Mouse (Mus musculus) limb, embryonic 11.5 days (tissue): Measurements from ENCODE around the gene Gm38100. TPM values are rescaled to one million over a fixed set of nuclear protein-coding genes. Genes with fewer than 3 reads are reported as not detected.
A peak's percentile ranks its signal among the peaks of the same experiment; 100 is the strongest.

ENCODE experiments used
- ATAC-seq: fragments of 200-750 bp; cut with Nextera tagmentation; 2 replicates; pipeline ENCODE4 v1.8.0; 2017; ENCODE audit warnings: low read depth; ENCODE audit not compliant: insufficient number of reproducible peaks, low FRiP score, low TSS enrichment
- DNase-seq: peaks from one replicate; pipeline ENCODE4 v3.0.0-alpha.2; 2015; ENCODE audit warnings: low spot score
- H3K27ac ChIP-seq: fragments of 300-500 bp; sonication (generic); replicated peaks from 2 replicates; pipeline ENCODE4 v1.5.1; 2014; ENCODE audit warnings: low read depth, mild to moderate bottlenecking, low read length
- H3K27me3 ChIP-seq: fragments of 300-500 bp; sonication (generic); 2 replicates; pipeline ENCODE4 v1.6.1; 2014; ENCODE audit warnings: mild to moderate bottlenecking, low read length, mixed read lengths; ENCODE audit not compliant: control insufficient read depth, insufficient read depth
- H3K36me3 ChIP-seq: fragments of 300-500 bp; sonication (generic); 2 replicates; pipeline ENCODE4 v1.6.1; 2014; ENCODE audit warnings: mild to moderate bottlenecking, low read length, moderate library complexity, mixed read lengths; ENCODE audit not compliant: control insufficient read depth, insufficient read depth
- H3K4me1 ChIP-seq: fragments of 300-500 bp; sonication (generic); 2 replicates; pipeline ENCODE4 v1.6.1; 2014; ENCODE audit warnings: low read length, mixed read lengths; ENCODE audit not compliant: control insufficient read depth, insufficient read depth
- H3K4me2 ChIP-seq: fragments of 300-500 bp; sonication (generic); 2 replicates; pipeline ENCODE4 v1.6.1; 2014; ENCODE audit warnings: low read depth, mild to moderate bottlenecking, moderate library complexity; ENCODE audit not compliant: severe bottlenecking
- H3K4me3 ChIP-seq: fragments of 300-500 bp; sonication (generic); 2 replicates; pipeline ENCODE4 v1.5.1; 2014; ENCODE audit warnings: low read depth, low read length
- H3K9ac ChIP-seq: fragments of 300-500 bp; sonication (generic); 2 replicates; pipeline ENCODE4 v1.6.1; 2014; ENCODE audit warnings: mild to moderate bottlenecking, low read length
- H3K9me3 ChIP-seq: fragments of 300-500 bp; sonication (generic); 2 replicates; pipeline ENCODE4 v1.6.1; 2016; ENCODE audit warnings: low read length; ENCODE audit not compliant: control insufficient read depth
- WGBS: fragments of 180-500 bp; shearing (Covaris S2); extraction: QIAGEN DNeasy Blood & Tissue Kit; methylation state at CpG from one replicate; pipeline ENCODE4 v1.1.7; 2014; 5-methylcytosine and 5-hydroxymethylcytosine counted together
- polyA plus RNA-seq: library from polyadenylated mRNA; unstranded; fragments of >200 nt; fragmentation: Nextera tagmentation; extraction: Ambion mirVana; gene quantifications from 2 replicates; pipeline ENCODE4 v1.2.1, GENCODE M21; 2014

The Gm38100 gene
- polyA plus RNA-seq, 1 experiment from 2014 or later = not detected

GRCm38 (mm10) chr1:175912038-175912437, 8.1 kb upstream of the Gm38100 start:
- Histone ChIP-seq H3K36me3 (peaks cover 13% of the 10 kb centered on the region), H3K27me3 (no peaks in the 10 kb centered on the region)

GRCm38 (mm10) chr1:175913728-175914303, 6.3 kb upstream of the Gm38100 start:
- DNase-seq = no peak
- Histone ChIP-seq H3K27me3 (no peaks in the 10 kb centered on the region), H3K9ac (no peak overlapping the region), H3K27ac (no peak overlapping the region), H3K4me1 (no peaks in the 10 kb centered on the region), H3K9me3 (no peaks in the 10 kb centered on the region), H3K36me3 (peaks cover 5% of the 10 kb centered on the region), H3K4me2 (no peak overlapping the region), H3K4me3 (no peak overlapping the region)
- ATAC-seq = no peak
- WGBS = 85% methylated on average over 5 of the region's 5 CpGs

More at GRCm38 (mm10) chr1:175912038-175912437, 8.1 kb upstream of the Gm38100 start:
- H3K27ac ChIP-seq = no peak overlapping the region
- no peak for DNase-seq
- no peaks in the 10 kb centered on the region for H3K9me3 ChIP-seq
- 82% methylated on average over 3 of the region's 3 CpGs for WGBS
- ATAC-seq = no peak
- no peak overlapping the region for H3K4me2 ChIP-seq
- no peak overlapping the region for H3K4me3 ChIP-seq
- no peaks in the 10 kb centered on the region for H3K4me1 ChIP-seq
- H3K9ac ChIP-seq = no peak overlapping the region

GRCm38 (mm10) chr1:175921091-175921490, 962 bp downstream of the Gm38100 start:
- no peaks in the 10 kb centered on the region for H3K4me1 ChIP-seq
- no peak overlapping the region for H3K4me2 ChIP-seq
- ATAC-seq = 0 out of 2 replicates have a peak, but pooled peaks have one; percentile 24
- 91% methylated on average over 8 of the region's 8 CpGs for WGBS
- no peak overlapping the region for H3K27ac ChIP-seq
- DNase-seq = no peak
- no peaks in the 10 kb centered on the region for H3K27me3 ChIP-seq
- no peak overlapping the region for H3K9ac ChIP-seq
- no peak overlapping the region for H3K4me3 ChIP-seq
- no peaks in the 10 kb centered on the region for H3K36me3 ChIP-seq
- H3K9me3 ChIP-seq = no peaks in the 10 kb centered on the region

DNA sequence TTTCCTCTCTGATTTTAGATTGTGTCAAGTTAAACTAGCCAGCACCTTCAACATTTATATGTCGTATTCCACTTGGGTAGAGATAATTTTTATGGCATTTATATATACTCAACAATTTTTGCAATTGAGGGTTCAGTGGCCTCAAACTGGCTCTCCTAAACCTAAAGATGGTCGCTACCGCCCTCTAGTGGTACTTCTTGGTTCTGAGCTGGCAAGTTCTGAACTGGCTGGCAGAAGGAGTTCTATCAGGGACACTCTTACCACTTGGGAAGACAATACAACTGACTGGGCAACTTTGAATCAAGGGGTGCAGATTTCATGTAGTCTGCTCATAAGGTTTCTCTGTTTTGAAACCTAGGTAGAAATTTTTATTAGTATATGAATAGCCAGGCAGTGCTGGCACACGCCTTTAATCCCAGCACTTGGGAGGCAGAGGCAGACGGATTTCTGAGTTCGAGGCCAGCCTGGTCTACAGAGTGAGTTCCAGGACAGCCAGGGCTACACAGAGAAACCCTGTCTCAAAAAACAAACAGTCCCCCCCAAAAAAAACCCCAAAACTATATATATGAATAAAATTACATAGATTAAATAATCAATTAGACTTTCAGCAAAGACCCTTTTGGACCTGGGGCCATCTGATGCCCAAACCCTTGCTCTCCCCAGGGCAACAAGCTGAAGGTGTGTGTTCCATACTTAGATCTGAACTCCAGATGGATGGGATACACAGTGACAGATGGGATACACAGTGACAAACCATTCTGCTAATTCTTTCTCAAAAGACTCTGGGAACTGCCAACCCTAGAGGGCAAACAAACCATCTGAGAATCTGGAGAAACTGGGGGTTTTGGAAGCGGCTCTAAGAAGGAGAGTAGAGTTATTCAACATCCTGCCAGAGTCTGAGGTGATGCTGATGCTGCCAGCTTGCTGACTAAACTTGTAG, 4.0 kb downstream of the Gm38100 start:
- ATAC-seq = no peak

GRCm38 (mm10) chr1:175931391-175931790, 11.3 kb downstream of the Gm38100 start:
- Histone ChIP-seq H3K36me3 (no peaks in the 10 kb centered on the region), H3K4me3 (no peak overlapping the region), H3K4me2 (no peak overlapping the region), H3K9me3 (no peaks in the 10 kb centered on the region), H3K27me3 (no peaks in the 10 kb centered on the region), H3K4me1 (no peaks in the 10 kb centered on the region), H3K27ac (no peak overlapping the region), H3K9ac (no peak overlapping the region)
- DNase-seq = no peak
- 96% methylated on average over 5 of the region's 5 CpGs for WGBS
- ATAC-seq = no peak

More for the DNA sequence above, 4.0 kb downstream of the Gm38100 start:
- Histone ChIP-seq H3K4me1 (no peaks in the 10 kb centered on the region), H3K9me3 (no peaks in the 10 kb centered on the region), H3K36me3 (no peaks in the 10 kb centered on the region), H3K27me3 (no peaks in the 10 kb centered on the region), H3K27ac (no peak overlapping the region), H3K9ac (no peak overlapping the region), H3K4me3 (no peak overlapping the region), H3K4me2 (no peak overlapping the region)
- peak; percentile 87 for DNase-seq
- WGBS = 56% methylated on average over 7 of the region's 7 CpGs

GRCm38 (mm10) chr1:175936282-175936737, 16.2 kb downstream of the Gm38100 start:
- no peaks in the 10 kb centered on the region for H3K36me3 ChIP-seq
- DNase-seq (peak; percentile 79), ATAC-seq (peak; percentile 81)
- H3K27ac ChIP-seq = no peak overlapping the region
- H3K9me3 ChIP-seq = no peaks in the 10 kb centered on the region
- H3K4me2 ChIP-seq = peak overlapping the region; percentile 27; the same call in 1 of the 2 replicates
- peak overlapping the region; percentile 37; the same call in 1 of the 2 replicates for H3K9ac ChIP-seq
- no peaks in the 10 kb centered on the region for H3K27me3 ChIP-seq
- 14% methylated on average over 11 of the region's 11 CpGs for WGBS
- H3K4me1 ChIP-seq = no peaks in the 10 kb centered on the region
- H3K4me3 ChIP-seq = no peak overlapping the region

GRCm38 (mm10) chr1:175938731-175939130, 18.6 kb downstream of the Gm38100 start:
- Histone ChIP-seq H3K27ac (no peak overlapping the region), H3K9me3 (no peaks in the 10 kb centered on the region), H3K36me3 (no peaks in the 10 kb centered on the region), H3K9ac (no peak overlapping the region), H3K4me3 (no peak overlapping the region), H3K4me1 (no peaks in the 10 kb centered on the region), H3K27me3 (no peaks in the 10 kb centered on the region), H3K4me2 (no peak overlapping the region)
- no peak for ATAC-seq
- no peak for DNase-seq
- 79% methylated on average over 3 of the region's 3 CpGs for WGBS

- DNase-seq (no peak), ATAC-seq (no peak)
- 92% methylated on average over 7 of the region's 7 CpGs for WGBS
- Histone ChIP-seq H3K36me3 (no peaks in the 10 kb centered on the region), H3K4me2 (no peak overlapping the region), H3K27ac (no peak overlapping the region), H3K4me1 (no peaks in the 10 kb centered on the region), H3K9ac (no peak overlapping the region), H3K9me3 (no peaks in the 10 kb centered on the region), H3K27me3 (no peaks in the 10 kb centered on the region), H3K4me3 (no peak overlapping the region)
Measured at GRCm38 (mm10) chr1:175943168-175943567, 23.0 kb downstream of the Gm38100 start.
